Mouse (Mus musculus): ENCODE results near the gene She.
"Not testable (repeated sequence)": the region's sequence is repeated elsewhere in the genome, so short reads cannot be mapped to it uniquely, and the experiment has no call there.

Gene She

DNA sequence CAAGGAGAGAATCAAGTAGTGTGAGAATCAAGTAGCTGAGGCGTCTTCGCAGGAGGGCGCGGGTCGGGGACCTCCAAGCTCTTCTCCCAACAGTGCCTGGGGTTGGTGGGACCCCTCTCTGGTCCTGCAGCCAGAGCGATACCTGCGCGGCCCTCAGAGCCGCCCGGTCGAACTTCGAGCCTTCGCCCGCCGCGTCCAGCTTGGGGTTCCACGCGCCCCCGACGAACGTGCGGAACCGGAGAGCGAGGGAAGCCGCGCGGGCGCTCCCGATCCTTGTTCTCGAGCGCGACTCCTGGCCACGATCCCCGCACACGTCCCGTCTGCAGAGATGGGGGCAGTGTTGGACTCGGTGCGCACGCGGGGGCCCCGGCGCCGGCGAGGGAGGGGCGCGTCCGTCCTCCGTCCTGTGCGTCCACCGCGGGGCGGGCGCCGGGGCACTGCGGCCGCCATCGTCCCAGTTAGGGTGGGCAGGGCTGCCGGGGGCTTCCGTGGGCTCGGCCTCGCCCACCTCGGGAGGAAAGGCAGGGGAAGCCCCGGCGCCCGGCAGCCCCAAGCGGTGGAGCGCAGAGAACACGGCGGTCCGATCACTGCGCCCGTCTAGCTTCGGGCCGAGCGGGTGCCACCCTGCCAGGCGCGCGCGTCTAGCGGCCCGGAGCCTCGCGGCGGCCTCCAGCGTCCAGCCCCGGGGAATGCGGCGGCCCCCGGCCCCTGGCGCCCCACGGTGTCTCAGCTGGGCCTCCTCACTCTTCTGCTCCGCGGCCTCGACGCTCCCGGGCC is at the start of gene She:
TSS of gene She (plus strand) at position 556 of the 777 bp plus-strand sequence.
- DNase-seq (ENCODE audit: low spot score), result no peak

DNA sequence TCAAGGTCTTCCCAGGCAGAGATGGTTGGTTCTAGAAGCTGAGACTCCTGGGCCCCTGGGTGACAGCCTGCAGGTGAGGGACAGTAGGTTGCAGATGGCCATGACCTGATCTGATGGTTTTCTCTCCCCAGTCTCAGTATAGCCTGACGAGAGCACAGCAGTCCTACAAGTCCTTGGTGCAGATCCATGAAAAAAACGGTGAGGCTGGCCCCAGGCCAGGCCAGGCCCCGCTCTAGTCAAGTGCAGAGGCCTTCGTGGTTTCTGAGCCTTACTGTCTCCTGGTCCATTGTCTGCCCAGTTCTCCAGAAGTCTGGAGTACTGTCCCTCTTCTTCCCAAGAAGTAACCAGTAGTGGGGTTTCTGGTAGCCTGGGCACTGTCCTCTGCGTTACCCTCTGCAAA is 49.5 kb upstream of the She start:
- no peak for DNase-seq (ENCODE audit: low spot score)

- DNase-seq (ENCODE audit: low spot score), result no peak
Observed at GRCm38 (mm10) chr3:89784991-89785753, 46.0 kb upstream of the She start.

- no peak for DNase-seq (ENCODE audit: low spot score)
Observed at GRCm38 (mm10) chr3:89786275-89786674, 44.9 kb upstream of the She start.

DNA sequence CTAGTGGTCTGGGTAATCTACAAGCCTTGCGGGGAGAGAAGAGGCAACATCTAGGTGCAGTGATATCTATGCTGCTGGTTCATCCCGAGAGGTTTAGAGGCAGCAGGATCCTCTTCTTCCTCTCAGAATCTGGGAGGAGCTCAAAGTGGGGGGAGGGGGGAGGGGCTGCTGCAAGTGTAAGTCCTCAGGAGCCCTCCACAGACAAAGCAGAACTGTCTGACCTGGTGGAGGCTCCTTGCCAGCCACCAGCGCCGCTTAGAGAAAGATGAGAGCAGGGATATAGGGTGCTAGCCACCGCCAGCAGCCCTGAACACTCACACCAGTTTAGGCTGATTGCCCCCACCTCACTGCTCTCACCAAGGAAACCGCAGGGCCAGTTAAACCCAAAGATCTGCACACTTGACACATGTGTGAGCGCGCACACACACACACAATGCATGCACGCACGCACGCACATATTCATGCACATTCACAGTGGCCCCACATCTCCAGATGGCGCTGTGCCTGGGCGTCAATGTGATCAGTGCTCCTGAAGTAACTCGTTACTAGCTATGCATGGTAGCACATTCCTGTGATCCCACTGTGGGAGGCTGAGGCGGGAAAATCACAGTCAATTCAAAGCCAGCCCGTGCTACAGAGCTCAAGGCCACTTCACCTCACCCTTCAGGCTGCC is 42.4 kb upstream of the She start:
- DNase-seq (ENCODE audit: low spot score), result no peak

GRCm38 (mm10) chr3:89794616-89795015 is 36.6 kb upstream of the She start:
- DNase-seq (ENCODE audit: low spot score), result no peak

DNA sequence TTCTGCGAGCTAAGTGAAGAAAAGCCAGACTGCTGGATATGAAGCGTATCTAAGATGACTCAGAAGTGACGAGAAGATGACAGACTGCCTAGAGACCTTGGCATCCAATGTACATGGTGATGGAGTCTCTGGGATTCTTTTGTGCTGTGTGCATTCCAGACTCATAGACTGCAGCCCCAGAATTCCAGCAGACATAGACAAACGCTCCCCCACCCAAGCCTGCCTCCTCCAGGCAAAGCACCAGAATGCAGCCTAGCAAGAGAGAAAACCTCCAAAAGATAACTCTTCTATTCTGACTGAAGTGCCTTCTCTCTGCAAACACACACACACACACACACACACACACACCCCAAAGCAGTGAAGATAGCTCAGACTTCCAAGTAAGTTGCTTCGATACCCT is 35.4 kb upstream of the She start:
- no peak for DNase-seq (ENCODE audit: low spot score)

- no peak for DNase-seq (ENCODE audit: low spot score)
Observed at GRCm38 (mm10) chr3:89796358-89796757, 34.8 kb upstream of the She start.

DNA sequence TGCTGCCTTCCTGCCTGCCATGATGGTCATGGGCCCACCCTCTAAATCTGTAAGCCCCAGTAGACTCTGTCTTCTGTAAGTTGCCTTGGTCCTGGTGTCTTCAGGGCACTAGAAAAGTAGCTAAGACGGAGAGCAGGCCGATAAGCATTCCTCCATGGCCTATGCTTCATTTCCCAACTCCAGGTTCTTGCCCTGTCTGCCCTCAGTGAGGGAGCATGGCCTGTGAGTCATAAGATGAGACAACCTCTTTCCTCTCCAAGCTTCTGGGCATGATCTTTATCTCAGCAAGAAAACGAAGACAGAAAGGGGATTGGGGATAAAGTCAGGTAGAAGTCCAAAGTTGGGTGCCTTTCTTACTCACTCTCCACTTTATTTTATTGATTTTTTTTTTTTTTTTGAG is 32.7 kb upstream of the She start:
- DNase-seq (ENCODE audit: low spot score), result no peak

DNA sequence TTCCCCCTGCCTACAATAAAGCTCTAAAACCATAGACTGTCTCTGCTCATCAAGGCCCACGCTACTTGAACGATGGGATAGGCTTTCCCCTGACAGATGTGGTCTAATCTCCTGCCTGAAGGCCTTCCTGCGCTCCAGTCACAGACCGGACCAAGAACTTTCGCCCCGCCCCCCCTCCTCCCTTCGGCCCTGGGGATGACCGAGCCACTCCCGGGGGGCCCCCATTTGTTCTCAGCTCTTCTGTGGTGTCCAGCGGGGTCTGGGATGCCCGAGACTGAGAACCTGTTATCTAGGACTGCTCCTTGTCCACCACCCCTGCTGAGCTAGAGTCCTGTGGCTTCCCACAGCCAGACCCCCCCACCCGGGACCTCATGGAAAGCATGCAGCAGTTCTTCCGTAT is 31.7 kb upstream of the She start:
- DNase-seq (ENCODE audit: low spot score), result no peak

- not testable (repeated sequence) for DNase-seq (ENCODE audit: low spot score)
Observed at GRCm38 (mm10) chr3:89800078-89800477, 31.1 kb upstream of the She start.

GRCm38 (mm10) chr3:89800774-89801506 is 30.2 kb upstream of the She start:
- DNase-seq (ENCODE audit: low spot score), result no peak

GRCm38 (mm10) chr3:89801507-89801847 is 29.7 kb upstream of the She start:
- no peak for DNase-seq (ENCODE audit: low spot score)

DNA sequence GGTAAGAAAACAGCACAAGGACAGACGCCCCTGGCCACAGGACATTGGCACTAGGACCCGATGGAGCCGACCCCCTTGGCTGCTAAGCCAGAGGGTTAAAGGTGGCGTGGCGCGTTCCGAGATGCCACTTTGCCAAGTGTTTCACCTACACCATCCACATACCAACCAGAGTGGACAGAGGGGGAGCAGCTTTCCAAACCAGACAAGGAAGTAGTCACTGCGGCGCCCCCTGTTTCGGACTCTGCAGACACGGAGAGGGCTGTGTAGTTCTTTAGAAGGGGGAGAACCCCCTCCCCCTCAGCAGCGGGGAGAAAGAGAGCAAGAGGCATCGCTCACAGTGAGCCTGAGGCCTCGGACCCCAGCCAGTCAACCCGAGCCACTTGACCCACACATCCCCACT is 28.3 kb upstream of the She start:
- DNase-seq (ENCODE audit: low spot score), result no peak

- DNase-seq (ENCODE audit: low spot score), result no peak
Observed at GRCm38 (mm10) chr3:89805179-89805578, 26.0 kb upstream of the She start.

DNA sequence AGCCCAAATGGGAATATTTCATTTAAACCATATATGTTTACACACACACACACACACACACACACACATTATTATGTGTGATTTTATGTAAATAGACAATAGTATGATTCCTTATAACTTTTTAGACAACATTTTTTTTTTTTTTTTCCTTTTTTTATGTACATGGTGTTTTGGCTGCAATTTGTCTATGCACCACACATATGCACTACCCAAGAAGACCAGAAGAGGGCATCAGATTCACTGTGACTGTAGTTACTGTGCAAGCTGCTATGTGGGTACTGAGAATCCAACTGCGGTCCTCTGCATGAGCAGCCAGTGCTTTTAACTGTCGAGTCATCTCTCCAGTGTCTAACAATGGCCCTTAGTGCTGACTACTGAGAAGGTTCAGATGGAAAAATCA is 24.4 kb upstream of the She start:
- no peak for DNase-seq (ENCODE audit: low spot score)

- DNase-seq (ENCODE audit: low spot score), result no peak
Observed at GRCm38 (mm10) chr3:89807171-89807570, 24.0 kb upstream of the She start.

DNA sequence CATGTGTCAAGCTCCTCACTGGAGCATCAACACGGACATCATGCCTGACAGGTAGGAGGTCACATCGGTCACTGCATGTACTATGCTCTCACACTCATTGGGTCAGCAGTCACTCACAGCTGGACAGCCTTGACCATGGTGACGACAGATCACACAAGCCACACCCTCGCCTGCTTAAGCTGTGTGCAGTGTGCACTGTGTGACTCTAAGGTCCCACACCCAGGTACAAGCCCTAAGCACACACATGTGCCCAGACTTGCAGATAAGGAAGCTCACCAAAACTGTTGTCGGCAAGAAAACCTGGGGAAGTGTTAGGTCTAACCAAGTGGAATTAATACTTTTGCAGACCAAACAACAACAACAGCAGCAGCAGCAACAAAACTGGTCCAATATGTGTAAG is 23.3 kb upstream of the She start:
- DNase-seq (ENCODE audit: low spot score), result no peak

GRCm38 (mm10) chr3:89808638-89809037 is 22.5 kb upstream of the She start:
- DNase-seq (ENCODE audit: low spot score), result no peak

- no peak for DNase-seq (ENCODE audit: low spot score)
Observed at GRCm38 (mm10) chr3:89810841-89811240, 20.3 kb upstream of the She start.

GRCm38 (mm10) chr3:89812166-89812565 is 19.0 kb upstream of the She start:
- no peak for DNase-seq (ENCODE audit: low spot score)

DNA sequence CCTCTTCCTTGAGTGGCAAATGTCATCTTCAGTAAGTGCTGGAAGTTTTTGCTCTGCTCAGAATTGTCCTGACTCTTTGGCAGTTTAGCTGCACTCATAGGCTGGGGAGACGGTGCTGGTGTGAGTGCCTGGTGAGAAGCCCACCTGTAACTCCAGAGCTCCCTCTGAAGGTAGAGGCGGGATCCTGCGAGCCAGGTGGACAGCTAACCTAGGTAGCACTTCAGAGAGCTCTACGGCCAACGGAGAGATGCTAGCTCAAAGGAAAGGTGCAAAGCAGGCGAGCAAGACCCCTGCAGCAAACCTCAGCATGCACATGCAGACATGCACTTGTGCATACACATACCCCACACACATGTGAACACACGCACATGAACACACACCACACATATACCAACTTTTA is 17.1 kb upstream of the She start:
- no peak for DNase-seq (ENCODE audit: low spot score)

Measured in layer of hippocampus, adult 9-10 months (tissue).